In the genomic region with DNA sequence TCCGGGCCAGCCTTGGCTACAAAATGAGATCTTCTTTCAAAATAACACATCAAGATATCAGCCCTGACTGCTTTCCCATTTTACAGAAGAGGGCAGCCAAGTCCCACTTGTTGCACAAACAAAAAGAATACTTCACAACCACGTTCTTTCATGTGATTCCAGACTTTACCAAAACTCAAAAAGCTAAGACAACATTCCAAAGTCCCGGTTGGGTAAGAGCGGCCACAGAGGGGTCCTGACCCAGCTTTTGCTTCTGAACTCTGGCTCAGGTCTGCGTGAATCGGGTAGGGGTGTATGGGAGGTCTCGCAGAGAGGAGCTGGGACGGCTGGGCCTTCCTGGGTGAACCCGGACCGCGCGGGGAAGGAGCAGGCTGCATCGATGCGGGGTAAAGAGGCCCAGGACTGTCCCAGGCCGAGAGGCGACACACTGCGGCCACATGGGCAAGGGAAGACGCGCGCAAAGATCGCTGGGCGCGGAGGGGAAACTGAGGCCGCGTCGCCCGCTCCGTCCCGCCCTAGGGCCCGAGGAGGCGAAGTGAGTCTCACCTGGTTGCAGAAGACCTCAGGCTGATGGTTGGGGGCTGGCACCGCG, we compare ENCODE assay signal across 8 mouse cellular contexts. TPM values are rescaled to one million over a fixed set of nuclear protein-coding genes. Genes with fewer than 3 reads are reported as not detected.
DNase-seq lines count a peak whose midpoint lies in the region; ATAC-seq lines count a peak whose summit lies in the region.

No protein-coding gene starts in this region.

- peak; percentile 58 for ATAC-seq in kidney, embryonic 14.5 days (ENCODE audit: low FRiP score, low TSS enrichment)
- ATAC-seq in heart, embryonic 16.5 days (replicated peaks; ENCODE audit: extremely low read depth, insufficient read depth, low FRiP score): peak; percentile 50
- peak; percentile 33 for ATAC-seq in liver, embryonic 15.5 days (ENCODE audit: insufficient read depth)
- ATAC-seq in stomach, embryonic 15.5 days (ENCODE audit: insufficient read depth, low FRiP score, low read depth): peak; percentile 20; the same call in 1 of the 2 replicates

- H3K27me3 ChIP-seq in kidney, embryonic 14.5 days (ENCODE audit: control insufficient read depth, insufficient read depth, low read length): no peaks in the 10 kb centered on the region
- no peaks in the 10 kb centered on the region for H3K27me3 ChIP-seq in heart, embryonic 16.5 days (ENCODE audit: control insufficient read depth, insufficient read depth, low read length)
- H3K27me3 ChIP-seq in liver, embryonic 15.5 days: peaks cover 12% of the 10 kb centered on the region; the same call in 1 of the 2 replicates
- no peaks in the 10 kb centered on the region for H3K27me3 ChIP-seq in stomach, embryonic 15.5 days (replicated peaks)

- peak overlapping the region; percentile 94 for H3K4me2 ChIP-seq in kidney, embryonic 14.5 days (replicated peaks; ENCODE audit: low read depth, low read length)
- H3K4me2 ChIP-seq in heart, embryonic 16.5 days (ENCODE audit: low read depth, low read length): peak overlapping the region; percentile 98
- H3K4me2 ChIP-seq in liver, embryonic 15.5 days: peak overlapping the region; percentile 98
- peak overlapping the region; percentile 95 for H3K4me2 ChIP-seq in stomach, embryonic 15.5 days

- H3K4me3 ChIP-seq in kidney, embryonic 14.5 days (ENCODE audit: low read length): peak overlapping the region; percentile 80
- H3K4me3 ChIP-seq in heart, embryonic 16.5 days (ENCODE audit: low read length): peak overlapping the region; percentile 84
- peak overlapping the region; percentile 80 for H3K4me3 ChIP-seq in liver, embryonic 15.5 days (replicated peaks)
- H3K4me3 ChIP-seq in stomach, embryonic 15.5 days (replicated peaks): peak overlapping the region; percentile 70

- 4% methylated on average over 33 of the region's 33 CpGs for WGBS in kidney, embryonic 14.5 days
- WGBS in heart, embryonic 16.5 days: 5% methylated on average over 33 of the region's 33 CpGs
- 5% methylated on average over 33 of the region's 33 CpGs for WGBS in liver, embryonic 15.5 days (ENCODE audit: insufficient replicate concordance)
- 3% methylated on average over 33 of the region's 33 CpGs for WGBS in stomach, embryonic 15.5 days

- no peaks in the 10 kb centered on the region for H3K36me3 ChIP-seq in kidney, embryonic 14.5 days (ENCODE audit: control insufficient read depth, insufficient read depth, low read length)
- no peaks in the 10 kb centered on the region for H3K36me3 ChIP-seq in heart, embryonic 16.5 days (ENCODE audit: control insufficient read depth, insufficient read depth)
- H3K36me3 ChIP-seq in liver, embryonic 15.5 days (replicated peaks): no peaks in the 10 kb centered on the region
- H3K36me3 ChIP-seq in stomach, embryonic 15.5 days: no peaks in the 10 kb centered on the region

- DNase-seq in kidney, adult 11 months: no peak
- DNase-seq in adipocyte (ENCODE audit: low spot score): peak; percentile 53
- DNase-seq in cerebellum, adult 11-12 months: no peak
- no peak for DNase-seq in cerebellum, postnatal 36 days

- H3K27ac ChIP-seq in kidney, embryonic 14.5 days (ENCODE audit: low read depth, low read length): peak overlapping the region; percentile 32; the same call in 1 of the 2 replicates
- H3K27ac ChIP-seq in heart, embryonic 16.5 days (ENCODE audit: low read length): peak overlapping the region; percentile 40
- peak overlapping the region; percentile 91 for H3K27ac ChIP-seq in liver, embryonic 15.5 days (replicated peaks)
- H3K27ac ChIP-seq in stomach, embryonic 15.5 days: peak overlapping the region; percentile 71

- H3K9ac ChIP-seq in kidney, embryonic 14.5 days (ENCODE audit: low read depth, low read length): peak overlapping the region; percentile 78
- H3K9ac ChIP-seq in heart, embryonic 16.5 days (ENCODE audit: low read length): peak overlapping the region; percentile 86
- peak overlapping the region; percentile 82 for H3K9ac ChIP-seq in liver, embryonic 15.5 days
- peak overlapping the region; percentile 68; the same call in 1 of the 2 replicates for H3K9ac ChIP-seq in stomach, embryonic 15.5 days

- no peaks in the 10 kb centered on the region for H3K9me3 ChIP-seq in kidney, embryonic 14.5 days (ENCODE audit: control insufficient read depth, low read length)
- H3K9me3 ChIP-seq in heart, embryonic 16.5 days (replicated peaks; ENCODE audit: control insufficient read depth, low read length): no peaks in the 10 kb centered on the region
- H3K9me3 ChIP-seq in liver, embryonic 15.5 days (replicated peaks): no peaks in the 10 kb centered on the region
- H3K9me3 ChIP-seq in stomach, embryonic 15.5 days: no peaks in the 10 kb centered on the region

- H3K4me1 ChIP-seq in kidney, embryonic 14.5 days (ENCODE audit: control insufficient read depth, insufficient read depth, low read length): peaks cover 17% of the 10 kb centered on the region
- peaks cover 11% of the 10 kb centered on the region for H3K4me1 ChIP-seq in heart, embryonic 16.5 days (ENCODE audit: control insufficient read depth, insufficient read depth, low read length)
- H3K4me1 ChIP-seq in liver, embryonic 15.5 days (replicated peaks): peaks cover 78% of the 10 kb centered on the region
- peaks cover 6% of the 10 kb centered on the region; the same call in 1 of the 2 replicates for H3K4me1 ChIP-seq in stomach, embryonic 15.5 days

RNA-seq across cellular contexts. Expression of a gene that starts 0.7 kb away (rescaled TPM):
- 78.8 and 101 TPM in 2 replicates for polyA plus RNA-seq in kidney, embryonic 14.5 days (2014; fragmentation: Nextera tagmentation; extraction: Ambion mirVana)
- 132 and 133 TPM in 2 replicates for polyA plus RNA-seq in heart, embryonic 16.5 days (2015; fragmentation: Nextera tagmentation; extraction: Ambion mirVana)
- 181 and 210 TPM in 2 replicates for polyA plus RNA-seq in liver, embryonic 15.5 days (2015; fragmentation: Nextera tagmentation; extraction: Ambion mirVana)
- 196 and 206 TPM in 2 replicates for polyA plus RNA-seq in stomach, embryonic 15.5 days (2015; fragmentation: Nextera tagmentation; extraction: Ambion mirVana)

RNA-seq across cellular contexts. Expression of a gene that starts 25.8 kb away (rescaled TPM):
- 2.2 and 2.4 TPM in 2 replicates for polyA plus RNA-seq in kidney, embryonic 14.5 days (2014; fragmentation: Nextera tagmentation; extraction: Ambion mirVana)
- polyA plus RNA-seq in heart, embryonic 16.5 days (2015; fragmentation: Nextera tagmentation; extraction: Ambion mirVana): 6.7 TPM in 2 replicates
- 1.2 and 2.4 TPM in 2 replicates for polyA plus RNA-seq in liver, embryonic 15.5 days (2015; fragmentation: Nextera tagmentation; extraction: Ambion mirVana)
- polyA plus RNA-seq in stomach, embryonic 15.5 days (2015; fragmentation: Nextera tagmentation; extraction: Ambion mirVana): 2.3 and 3.6 TPM in 2 replicates

RNA-seq across cellular contexts. Expression of a gene that starts 47.2 kb away (rescaled TPM):
- polyA plus RNA-seq in kidney, embryonic 14.5 days (2014; fragmentation: Nextera tagmentation; extraction: Ambion mirVana): 42.2 and 59.7 TPM in 2 replicates
- 36.6 and 39.3 TPM in 2 replicates for polyA plus RNA-seq in heart, embryonic 16.5 days (2015; fragmentation: Nextera tagmentation; extraction: Ambion mirVana)
- 22.9 and 30.0 TPM in 2 replicates for polyA plus RNA-seq in liver, embryonic 15.5 days (2015; fragmentation: Nextera tagmentation; extraction: Ambion mirVana)
- polyA plus RNA-seq in stomach, embryonic 15.5 days (2015; fragmentation: Nextera tagmentation; extraction: Ambion mirVana): 46.7 and 48.9 TPM in 2 replicates

RNA-seq across cellular contexts. Expression of a gene that starts 47.6 kb away (rescaled TPM):
- polyA plus RNA-seq in kidney, embryonic 14.5 days (2014; fragmentation: Nextera tagmentation; extraction: Ambion mirVana): 1.6 and 2.4 TPM in 2 replicates
- 0.54 and 1.3 TPM in 2 replicates for polyA plus RNA-seq in heart, embryonic 16.5 days (2015; fragmentation: Nextera tagmentation; extraction: Ambion mirVana)
- 0.21 and 0.41 TPM in 2 replicates for polyA plus RNA-seq in liver, embryonic 15.5 days (2015; fragmentation: Nextera tagmentation; extraction: Ambion mirVana)
- polyA plus RNA-seq in stomach, embryonic 15.5 days (2015; fragmentation: Nextera tagmentation; extraction: Ambion mirVana): 1.4 TPM in 2 replicates

RNA-seq across cellular contexts. Expression of a gene that starts 47.6 kb away (rescaled TPM):
- polyA plus RNA-seq in kidney, embryonic 14.5 days (2014; fragmentation: Nextera tagmentation; extraction: Ambion mirVana): not detected in 2 replicates
- polyA plus RNA-seq in heart, embryonic 16.5 days (2015; fragmentation: Nextera tagmentation; extraction: Ambion mirVana): 0.32 TPM in 1 of 2 replicates, not detected in the other
- polyA plus RNA-seq in liver, embryonic 15.5 days (2015; fragmentation: Nextera tagmentation; extraction: Ambion mirVana): not detected in 2 replicates
- not detected in 2 replicates for polyA plus RNA-seq in stomach, embryonic 15.5 days (2015; fragmentation: Nextera tagmentation; extraction: Ambion mirVana)

Comparison
In these comparisons a context has a peak if more than half of its experiments do, and no peak if none do; other contexts are left out.
1. H3K27ac ChIP-seq: peak in every context shown above with its lines; median percentile 91 in liver, embryonic 15.5 days; 71 in stomach, embryonic 15.5 days; 40 in heart, embryonic 16.5 days; 32 in kidney, embryonic 14.5 days.